Mouse (Mus musculus) heart, embryonic 11.5 days (tissue): ENCODE measurements around the gene Anxa8. TPM values are rescaled to one million over a fixed set of nuclear protein-coding genes. Genes with fewer than 3 reads are reported as not detected.

Experiments used
- ATAC-seq: fragments of 200-750 bp; cut with Nextera tagmentation; replicated peaks from 2 replicates; pipeline ENCODE4 v1.8.0; 2017; ENCODE audit warnings: moderate library complexity; ENCODE audit not compliant: insufficient number of reproducible peaks, low FRiP score, low TSS enrichment
- H3K27ac ChIP-seq: fragments of 300-500 bp; sonication (generic); 2 replicates; pipeline ENCODE4 v1.5.1; 2014; ENCODE audit warnings: mild to moderate bottlenecking, low read depth, low read length
- H3K27me3 ChIP-seq: fragments of 300-500 bp; sonication (generic); 2 replicates; pipeline ENCODE4 v1.6.1; 2014; ENCODE audit warnings: mild to moderate bottlenecking, low read length, mixed read lengths; ENCODE audit not compliant: control insufficient read depth, insufficient read depth
- H3K36me3 ChIP-seq: fragments of 300-500 bp; sonication (generic); 2 replicates; pipeline ENCODE4 v1.6.1; 2014; ENCODE audit warnings: mild to moderate bottlenecking, low read length, moderate library complexity, mixed read lengths; ENCODE audit not compliant: control insufficient read depth, insufficient read depth
- H3K4me1 ChIP-seq: fragments of 300-500 bp; sonication (generic); 2 replicates; pipeline ENCODE4 v1.6.1; 2014; ENCODE audit warnings: low read length; ENCODE audit not compliant: control insufficient read depth, insufficient read depth
- H3K4me2 ChIP-seq: fragments of 300-500 bp; sonication (generic); 2 replicates; pipeline ENCODE4 v1.6.1; 2014; ENCODE audit warnings: mild to moderate bottlenecking, moderate library complexity
- H3K4me3 ChIP-seq: fragments of 300-500 bp; sonication (generic); 2 replicates; pipeline ENCODE4 v1.5.1; 2014; ENCODE audit warnings: low read depth, low read length
- H3K9ac ChIP-seq: fragments of 300-500 bp; sonication (generic); 2 replicates; pipeline ENCODE4 v1.6.1; 2014; ENCODE audit warnings: mild to moderate bottlenecking, low read depth, low read length, moderate library complexity
- H3K9me3 ChIP-seq: fragments of 300-500 bp; sonication (generic); replicated peaks from 2 replicates; pipeline ENCODE4 v1.6.1; 2016; ENCODE audit warnings: low read length; ENCODE audit not compliant: control insufficient read depth
- WGBS: fragments of 180-500 bp; shearing (Covaris S2); extraction: QIAGEN DNeasy Blood & Tissue Kit; methylation state at CpG from one replicate; pipeline ENCODE4 v1.1.7; 2014; ENCODE audit not compliant: insufficient replicate concordance; 5-methylcytosine and 5-hydroxymethylcytosine counted together
- polyA plus RNA-seq: library from polyadenylated mRNA; unstranded; fragments of >200 nt; fragmentation: Nextera tagmentation; extraction: Ambion mirVana; gene quantifications from 2 replicates; pipeline ENCODE4 v1.2.1, GENCODE M21; 2014

Gene Anxa8
- 1.1 and 1.4 TPM in 2 replicates for polyA plus RNA-seq

DNA sequence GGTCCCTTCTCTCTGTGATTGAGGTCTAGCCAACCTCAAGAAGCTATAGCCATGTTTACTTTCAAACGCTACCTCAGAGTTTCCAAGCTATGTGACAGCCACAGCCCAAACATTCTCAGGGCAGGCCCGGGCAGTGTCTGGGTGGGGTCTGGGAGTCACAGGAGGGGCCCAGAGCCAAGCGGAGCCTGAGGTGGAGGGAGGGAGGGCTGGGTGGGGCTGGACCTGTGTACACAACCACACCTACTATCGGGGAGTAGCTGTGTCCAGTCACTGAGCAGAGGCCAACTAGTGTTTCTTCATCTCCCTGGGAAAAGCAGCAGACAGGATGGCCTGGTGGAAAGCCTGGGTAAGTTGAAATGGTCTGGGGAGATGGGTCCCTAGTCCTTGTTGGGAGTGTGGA is at the start of gene Anxa8:
TSS of gene Anxa8 (plus strand) at position 251 of the 400 bp plus-strand sequence.
- Histone ChIP-seq H3K9me3 (no peaks in the 10 kb centered on the region), H3K27ac (no peak within 1 kb of the TSS), H3K4me1 (no peaks in the 10 kb centered on the region), H3K4me2 (no peak within 1 kb of the TSS), H3K36me3 (no peaks in the 10 kb centered on the region), H3K4me3 (no peak within 1 kb of the TSS), H3K27me3 (0 out of 2 replicates have a peak, but pooled peaks cover 4% of the 10 kb centered on the region), H3K9ac (no peak within 1 kb of the TSS)
- ATAC-seq, result no peak
- WGBS, result 38% methylated on average over 4 of the region's 4 CpGs

DNA sequence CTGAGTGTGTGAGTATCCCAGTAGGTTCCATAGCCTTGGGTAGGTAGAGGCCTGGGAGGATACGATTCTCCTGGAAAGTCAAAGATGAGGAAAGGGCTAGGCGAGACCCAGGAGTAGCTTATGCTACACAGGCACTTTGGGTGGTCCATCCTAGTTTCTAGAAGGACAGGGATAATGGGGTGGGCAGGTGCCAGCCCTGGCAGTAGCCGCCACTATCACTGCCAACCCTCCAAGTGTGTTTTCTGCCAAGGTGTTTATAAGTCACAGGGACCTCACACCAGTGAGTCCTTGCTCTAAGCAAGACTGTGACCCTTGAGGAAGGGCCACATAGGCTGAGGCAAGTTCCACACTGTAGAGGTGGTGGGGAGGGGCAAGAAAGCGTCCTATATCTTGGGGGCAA is 44.5 kb upstream of the Anxa8 start:
- Histone ChIP-seq H3K27ac (no peak overlapping the region), H3K9me3 (no peaks in the 10 kb centered on the region), H3K4me1 (no peaks in the 10 kb centered on the region), H3K27me3 (no peaks in the 10 kb centered on the region), H3K4me2 (no peak overlapping the region), H3K36me3 (no peaks in the 10 kb centered on the region), H3K9ac (no peak overlapping the region), H3K4me3 (no peak overlapping the region)
- ATAC-seq, result no peak
- 79% methylated on average over 4 of the region's 4 CpGs for WGBS

DNA sequence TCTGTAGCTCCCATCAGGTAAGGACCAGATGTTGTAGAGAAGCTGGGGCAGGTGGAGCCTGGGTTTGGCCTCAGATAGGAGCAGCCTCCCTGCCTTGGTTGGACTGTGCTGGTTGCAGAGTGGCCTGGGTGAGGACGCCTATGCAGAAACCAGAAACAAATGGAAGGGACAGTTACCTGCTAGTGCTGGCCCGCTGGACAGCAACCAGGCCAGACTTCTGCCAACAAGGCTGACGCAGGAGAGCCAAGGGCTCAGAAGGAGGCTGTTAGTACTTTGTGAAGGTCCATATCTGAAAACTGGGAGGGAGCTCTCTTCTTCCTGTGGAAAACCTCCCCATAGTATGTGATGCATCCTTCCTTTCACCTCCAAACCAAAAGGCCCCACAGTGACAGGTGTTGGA is 42.4 kb upstream of the Anxa8 start:
- no peak overlapping the region for H3K27ac ChIP-seq
- no peak overlapping the region for H3K4me3 ChIP-seq
- H3K4me2 ChIP-seq, result no peak overlapping the region
- H3K36me3 ChIP-seq, result no peaks in the 10 kb centered on the region
- H3K9ac ChIP-seq, result no peak overlapping the region
- no peaks in the 10 kb centered on the region for H3K9me3 ChIP-seq
- H3K27me3 ChIP-seq, result 0 out of 2 replicates have a peak, but pooled peaks cover 3% of the 10 kb centered on the region
- H3K4me1 ChIP-seq, result no peaks in the 10 kb centered on the region
- no peak for ATAC-seq
- 43% methylated on average over 3 of the region's 3 CpGs for WGBS

- Histone ChIP-seq H3K27ac (no peak overlapping the region), H3K27me3 (0 out of 2 replicates have a peak, but pooled peaks cover 3% of the 10 kb centered on the region), H3K4me2 (no peak overlapping the region), H3K36me3 (no peaks in the 10 kb centered on the region), H3K4me3 (no peak overlapping the region), H3K9me3 (no peaks in the 10 kb centered on the region), H3K9ac (no peak overlapping the region), H3K4me1 (no peaks in the 10 kb centered on the region)
- ATAC-seq, result no peak
- 66% methylated on average over 5 of the region's 5 CpGs for WGBS
These were observed 35.5 kb upstream of the Anxa8 start for GRCm38 (mm10) chr14:34050101-34050779.

DNA sequence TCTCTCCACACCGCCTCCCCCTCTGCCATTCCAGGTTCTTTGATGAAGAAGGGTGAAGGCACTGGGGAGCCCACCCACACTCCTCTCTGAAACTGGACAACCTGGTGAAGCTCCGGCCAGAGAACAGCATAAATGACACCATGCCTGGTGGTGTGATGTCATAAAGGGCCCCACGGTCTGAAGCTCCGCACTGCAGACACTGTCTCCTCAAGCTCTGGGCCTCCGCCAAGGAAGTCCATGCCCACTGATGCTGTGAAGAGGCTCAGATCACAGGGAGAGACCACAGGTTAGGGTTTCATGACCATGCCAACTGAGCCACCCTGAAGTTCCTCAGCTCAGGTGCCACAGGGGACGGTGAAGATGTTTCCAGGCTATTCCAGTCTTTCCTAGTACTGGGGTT is 33.3 kb upstream of the Anxa8 start, which contains the start of gene Antxrl:
TSS of gene Antxrl (plus strand) at position 192 of the 400 bp plus-strand sequence.
- Histone ChIP-seq H3K4me1 (no peaks in the 10 kb centered on the region), H3K36me3 (no peaks in the 10 kb centered on the region), H3K4me2 (no peak within 1 kb of the TSS), H3K4me3 (no peak within 1 kb of the TSS), H3K27ac (no peak within 1 kb of the TSS), H3K9ac (no peak within 1 kb of the TSS), H3K27me3 (0 out of 2 replicates have a peak, but pooled peaks cover 2% of the 10 kb centered on the region), H3K9me3 (no peaks in the 10 kb centered on the region)
- 86% methylated on average over 6 of the region's 6 CpGs for WGBS
- ATAC-seq, result no peak

DNA sequence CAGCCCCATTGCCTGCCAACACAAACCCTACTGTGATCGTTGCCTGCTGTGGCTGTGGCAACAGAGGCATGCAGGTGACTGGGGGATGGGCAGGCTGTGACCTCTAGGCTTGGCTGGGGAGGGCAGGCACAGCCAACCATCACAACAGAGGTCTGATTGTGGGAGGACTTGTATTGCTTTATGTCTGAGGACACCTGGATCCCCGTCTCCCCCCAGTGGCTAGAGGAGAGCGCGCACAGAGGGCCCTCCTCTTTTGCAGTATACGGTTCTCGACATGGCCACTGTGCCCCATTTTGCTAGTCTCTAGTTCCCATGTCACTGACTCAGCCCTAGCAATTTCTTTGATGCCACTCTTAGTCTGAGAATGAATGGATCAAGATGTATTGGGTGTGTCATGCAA is 14.1 kb upstream of the Anxa8 start:
- no peak overlapping the region for H3K4me3 ChIP-seq
- 49% methylated on average over 6 of the region's 6 CpGs for WGBS
- ATAC-seq, result no peak
- no peaks in the 10 kb centered on the region for H3K9me3 ChIP-seq
- no peak overlapping the region for H3K9ac ChIP-seq
- H3K4me2 ChIP-seq, result no peak overlapping the region
- H3K4me1 ChIP-seq, result 0 out of 2 replicates have a peak, but pooled peaks cover 5% of the 10 kb centered on the region
- no peak overlapping the region for H3K27ac ChIP-seq
- no peaks in the 10 kb centered on the region for H3K36me3 ChIP-seq
- no peaks in the 10 kb centered on the region for H3K27me3 ChIP-seq

- 40% methylated on average over 4 of the region's 4 CpGs for WGBS
- H3K4me2 ChIP-seq, result no peak overlapping the region
- no peak overlapping the region for H3K27ac ChIP-seq
- H3K4me3 ChIP-seq, result no peak overlapping the region
- no peak overlapping the region for H3K9ac ChIP-seq
- 0 out of 2 replicates have a peak, but pooled peaks cover 5% of the 10 kb centered on the region for H3K4me1 ChIP-seq
- peaks cover 2% of the 10 kb centered on the region for H3K27me3 ChIP-seq
- H3K36me3 ChIP-seq, result no peaks in the 10 kb centered on the region
- ATAC-seq, result no peak
- H3K9me3 ChIP-seq, result no peaks in the 10 kb centered on the region
These were observed 10.4 kb upstream of the Anxa8 start for GRCm38 (mm10) chr14:34075346-34075745.

GRCm38 (mm10) chr14:34077222-34077621 is 8.6 kb upstream of the Anxa8 start:
- Histone ChIP-seq H3K4me1 (0 out of 2 replicates have a peak, but pooled peaks cover 5% of the 10 kb centered on the region), H3K4me2 (no peak overlapping the region), H3K27me3 (peaks cover 2% of the 10 kb centered on the region), H3K9ac (no peak overlapping the region), H3K9me3 (no peaks in the 10 kb centered on the region), H3K36me3 (no peaks in the 10 kb centered on the region), H3K27ac (no peak overlapping the region), H3K4me3 (no peak overlapping the region)
- ATAC-seq, result no peak
- WGBS, result 69% methylated on average over 5 of the region's 5 CpGs

GRCm38 (mm10) chr14:34078293-34078692 is 7.5 kb upstream of the Anxa8 start:
- 66% methylated on average over 4 of the region's 4 CpGs for WGBS
- Histone ChIP-seq H3K4me3 (no peak overlapping the region), H3K36me3 (no peaks in the 10 kb centered on the region), H3K9me3 (no peaks in the 10 kb centered on the region), H3K4me2 (no peak overlapping the region), H3K4me1 (0 out of 2 replicates have a peak, but pooled peaks cover 3% of the 10 kb centered on the region), H3K27ac (no peak overlapping the region), H3K27me3 (peaks cover 2% of the 10 kb centered on the region), H3K9ac (no peak overlapping the region)
- no peak for ATAC-seq
